In the genomic region with DNA sequence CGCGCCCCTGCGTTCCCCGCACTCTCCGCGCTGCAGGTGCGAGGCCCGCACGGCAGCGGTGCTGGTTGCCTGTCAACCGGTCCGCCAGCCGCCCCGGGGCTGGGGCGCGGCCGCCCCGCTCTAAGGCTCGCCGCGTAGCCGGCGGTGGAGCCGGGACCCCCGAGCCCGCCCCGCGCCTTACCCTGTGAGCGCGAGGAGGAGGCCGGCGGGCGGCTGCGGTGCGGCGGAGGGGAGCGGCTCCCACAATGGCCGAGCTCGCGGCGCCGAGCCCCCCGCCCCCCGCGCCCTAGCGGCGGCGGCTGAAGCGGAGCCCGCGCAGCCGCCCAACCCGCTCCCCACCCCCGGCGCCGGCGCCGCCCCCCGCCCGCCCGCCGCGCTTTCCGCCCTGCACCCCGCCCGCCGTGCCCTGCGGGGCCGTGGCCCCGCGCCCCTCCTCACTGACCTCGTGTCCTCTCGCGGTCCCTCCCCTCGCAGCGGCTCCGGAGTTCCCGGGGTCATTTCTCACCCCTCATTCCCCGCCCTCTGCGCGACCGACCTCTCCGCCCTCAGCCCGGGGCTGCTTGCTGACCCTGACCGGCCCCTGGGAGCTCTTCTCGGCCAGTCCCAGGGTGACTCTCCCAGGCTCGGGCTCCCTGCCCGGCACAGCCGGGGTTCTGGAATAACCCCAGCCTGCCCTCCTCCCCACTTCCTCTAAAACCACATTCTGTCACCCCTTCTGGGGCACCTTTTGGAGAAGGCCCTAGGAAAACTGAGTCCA, we compare ENCODE assay signal across 8 mouse cellular contexts. TPM values are rescaled to one million over a fixed set of nuclear protein-coding genes. Genes with fewer than 3 reads are reported as not detected.
DNase-seq lines count a peak whose midpoint lies in the region; ATAC-seq and TF ChIP-seq lines count a peak whose summit lies in the region.

No protein-coding gene starts in this region.

- peaks cover 4% of the 10 kb centered on the region for H3K4me1 ChIP-seq in ES-Bruce4 (ENCODE audit: control insufficient read depth, insufficient read depth, low read length)
- peaks cover 24% of the 10 kb centered on the region for H3K4me1 ChIP-seq in embryonic facial prominence, embryonic 10.5 days
- H3K4me1 ChIP-seq in heart, embryonic 14.5 days (ENCODE audit: control insufficient read depth in 2 of 2, insufficient read depth in 2 of 2, low read length in 2 of 2): peaks cover 7 to 17% of the 10 kb centered on the region in 2 experiments
- H3K4me1 ChIP-seq in kidney, embryonic 16.5 days (ENCODE audit: insufficient read depth, low read length): peaks cover 11% of the 10 kb centered on the region

- H3K9ac ChIP-seq in ES-Bruce4 (ENCODE audit: low read depth, poor library complexity, severe bottlenecking): peak overlapping the region; percentile 88
- H3K9ac ChIP-seq in heart, embryonic 14.5 days (ENCODE audit: low read length): peak overlapping the region; percentile 87
- H3K9ac ChIP-seq in kidney, embryonic 16.5 days (replicated peaks; ENCODE audit: low read length): peak overlapping the region; percentile 80

- no peaks in the 10 kb centered on the region for H3K9me3 ChIP-seq in ES-Bruce4 (replicated peaks; ENCODE audit: control insufficient read depth, insufficient read depth, low read length, poor library complexity, severe bottlenecking)
- no peaks in the 10 kb centered on the region for H3K9me3 ChIP-seq in embryonic facial prominence, embryonic 10.5 days
- no peaks in the 10 kb centered on the region for H3K9me3 ChIP-seq in heart, embryonic 14.5 days (ENCODE audit: control insufficient read depth, low read length)
- H3K9me3 ChIP-seq in kidney, embryonic 16.5 days (ENCODE audit: low read length): no peaks in the 10 kb centered on the region

- H3K36me3 ChIP-seq in ES-Bruce4 (ENCODE audit: control insufficient read depth, insufficient read depth, low read length, poor library complexity, severe bottlenecking): no peaks in the 10 kb centered on the region
- peaks cover 8% of the 10 kb centered on the region; the same call in 1 of the 2 replicates for H3K36me3 ChIP-seq in embryonic facial prominence, embryonic 10.5 days (replicated peaks)
- H3K36me3 ChIP-seq in heart, embryonic 14.5 days (ENCODE audit: control insufficient read depth, insufficient read depth, low read length): peaks cover 4% of the 10 kb centered on the region; the same call in 1 of the 2 replicates
- H3K36me3 ChIP-seq in kidney, embryonic 16.5 days (ENCODE audit: insufficient read depth, low read length): no peaks in the 10 kb centered on the region

- DNase-seq in adrenal gland, adult 2 months: peak; percentile 81
- peak; percentile 72 for DNase-seq in embryonic facial prominence, embryonic 10.5 days (ENCODE audit: low spot score)
- DNase-seq in lung, postnatal 14 days: peak; percentile 38
- peak; percentile 67 for DNase-seq in right cerebral cortex, postnatal 25 days

- peak; percentile 32 for ATAC-seq in heart, embryonic 14.5 days (ENCODE audit: insufficient number of reproducible peaks, insufficient read depth, low FRiP score, low read depth)
- ATAC-seq in kidney, embryonic 16.5 days (ENCODE audit: low FRiP score, low TSS enrichment): peak; percentile 74
- no peak; the same call in 1 of the 2 replicates for ATAC-seq in erythroid progenitor cell, adult 5-6 weeks (replicated peaks; ENCODE audit: low FRiP score, poor library complexity, severe bottlenecking)

- TF ChIP-seq EP300 in ES-Bruce4 (IDR thresholded peaks at IDR 0.05; ENCODE audit: insufficient read depth, low read depth, low read length): 0 out of 2 replicates have a peak, but pooled peaks have one; percentile 14

- no peak for TF ChIP-seq POLR2A in ES-Bruce4 (IDR thresholded peaks at IDR 0.05; ENCODE audit: insufficient read depth, low read length)

- WGBS in embryonic facial prominence, embryonic 10.5 days: under 1% methylated on average over 73 of the region's 89 CpGs
- WGBS in heart, embryonic 14.5 days: under 1% methylated on average over 34 of the region's 89 CpGs
- under 1% methylated on average over 61 of the region's 89 CpGs for WGBS in kidney, embryonic 16.5 days

- H3K4me3 ChIP-seq in ES-Bruce4 (ENCODE audit: low read depth, low read length): peak overlapping the region; percentile 88
- H3K4me3 ChIP-seq in embryonic facial prominence, embryonic 10.5 days: peak overlapping the region; percentile 90
- peak overlapping the region; percentile 87 to 92 for H3K4me3 ChIP-seq in heart, embryonic 14.5 days (ENCODE audit: control insufficient read depth in 1 of 2, insufficient read depth in 1 of 2, low read depth in 1 of 2, low read length in 2 of 2)
- H3K4me3 ChIP-seq in kidney, embryonic 16.5 days (ENCODE audit: low read length): peak overlapping the region; percentile 81

- no peak for TF ChIP-seq CTCF in ES-Bruce4 (IDR thresholded peaks at IDR 0.05; ENCODE audit: low read depth, low read length)

- H3K27me3 ChIP-seq in ES-Bruce4 (ENCODE audit: control insufficient read depth, insufficient read depth, low read length, poor library complexity, severe bottlenecking): no peaks in the 10 kb centered on the region
- H3K27me3 ChIP-seq in embryonic facial prominence, embryonic 10.5 days (replicated peaks; ENCODE audit: low read depth, poor library complexity, severe bottlenecking): peaks cover 32% of the 10 kb centered on the region
- no peaks in the 10 kb centered on the region for H3K27me3 ChIP-seq in heart, embryonic 14.5 days (ENCODE audit: control insufficient read depth, insufficient read depth, low read length)
- H3K27me3 ChIP-seq in kidney, embryonic 16.5 days (ENCODE audit: insufficient read depth, low read length): no peaks in the 10 kb centered on the region

- peak overlapping the region; percentile 99 for H3K4me2 ChIP-seq in heart, embryonic 14.5 days (ENCODE audit: low read length)
- H3K4me2 ChIP-seq in kidney, embryonic 16.5 days (replicated peaks; ENCODE audit: low read depth, low read length): peak overlapping the region; percentile 100

- no peak overlapping the region for H3K27ac ChIP-seq in ES-Bruce4 (ENCODE audit: insufficient read depth, low read length)
- H3K27ac ChIP-seq in embryonic facial prominence, embryonic 10.5 days (replicated peaks): peak overlapping the region; percentile 88
- H3K27ac ChIP-seq in heart, embryonic 14.5 days (replicated peaks in 1 of 2; ENCODE audit: control insufficient read depth in 1 of 2, insufficient read depth in 1 of 2, low read depth in 2 of 2, low read length in 2 of 2): peak overlapping the region in 1 of 2 experiments; percentile 48; a peak in 1 of 4 replicates
- no peak overlapping the region for H3K27ac ChIP-seq in kidney, embryonic 16.5 days (ENCODE audit: low read length)

RNA-seq across cellular contexts. Expression of a gene that starts 3.0 kb away (rescaled TPM):
- 251 and 257 TPM in 2 replicates for polyA plus RNA-seq in ES-Bruce4 (2011; ENCODE audit: insufficient read depth, insufficient read length, low read depth, missing spikeins)
- total RNA-seq in adrenal gland, adult 2 months (2021): 100 to 1,000 TPM; 122 to 138 TPM
- 29.1 and 37.6 TPM in 2 replicates for polyA plus RNA-seq in adrenal gland, adult 2 months (2012; rRNA removed)
- polyA plus RNA-seq in embryonic facial prominence, embryonic 10.5 days (2016; fragmentation: Nextera tagmentation; extraction: Ambion mirVana): 46.0 and 47.4 TPM in 2 replicates
- 98.0 and 107 TPM in 2 replicates for polyA plus RNA-seq in heart, embryonic 14.5 days (2014; fragmentation: Nextera tagmentation; extraction: Ambion mirVana)
- 37.1 and 38.1 TPM in 2 replicates for polyA plus RNA-seq in kidney, embryonic 16.5 days (2015; fragmentation: Nextera tagmentation; extraction: Ambion mirVana)
- total RNA-seq in erythroid progenitor cell, adult 5-6 weeks (2015; ENCODE audit: low replicate concordance): 177 and 188 TPM in 2 replicates
- total RNA-seq in erythroid progenitor cell, adult 5-6 weeks (2017; ENCODE audit: low replicate concordance): 182 and 227 TPM in 2 replicates

RNA-seq across cellular contexts. Expression of a gene that starts 30.8 kb away (rescaled TPM):
- polyA plus RNA-seq in ES-Bruce4 (2011; ENCODE audit: insufficient read depth, insufficient read length, low read depth, missing spikeins): 130 and 166 TPM in 2 replicates
- 100 to 1,000 TPM; 178 to 276 TPM for total RNA-seq in adrenal gland, adult 2 months (2021)
- polyA plus RNA-seq in adrenal gland, adult 2 months (2012; rRNA removed): 11.9 and 15.8 TPM in 2 replicates
- polyA plus RNA-seq in embryonic facial prominence, embryonic 10.5 days (2016; fragmentation: Nextera tagmentation; extraction: Ambion mirVana): 332 and 340 TPM in 2 replicates
- 602 and 648 TPM in 2 replicates for polyA plus RNA-seq in heart, embryonic 14.5 days (2014; fragmentation: Nextera tagmentation; extraction: Ambion mirVana)
- polyA plus RNA-seq in kidney, embryonic 16.5 days (2015; fragmentation: Nextera tagmentation; extraction: Ambion mirVana): 290 and 298 TPM in 2 replicates
- total RNA-seq in erythroid progenitor cell, adult 5-6 weeks (2015; ENCODE audit: low replicate concordance): 42.2 and 111 TPM in 2 replicates
- 30.5 TPM in 1 of 2 replicates, not detected in the other for total RNA-seq in erythroid progenitor cell, adult 5-6 weeks (2017; ENCODE audit: low replicate concordance)
